Mouse (Mus musculus): ENCODE data around the gene Trim3.

DNA sequence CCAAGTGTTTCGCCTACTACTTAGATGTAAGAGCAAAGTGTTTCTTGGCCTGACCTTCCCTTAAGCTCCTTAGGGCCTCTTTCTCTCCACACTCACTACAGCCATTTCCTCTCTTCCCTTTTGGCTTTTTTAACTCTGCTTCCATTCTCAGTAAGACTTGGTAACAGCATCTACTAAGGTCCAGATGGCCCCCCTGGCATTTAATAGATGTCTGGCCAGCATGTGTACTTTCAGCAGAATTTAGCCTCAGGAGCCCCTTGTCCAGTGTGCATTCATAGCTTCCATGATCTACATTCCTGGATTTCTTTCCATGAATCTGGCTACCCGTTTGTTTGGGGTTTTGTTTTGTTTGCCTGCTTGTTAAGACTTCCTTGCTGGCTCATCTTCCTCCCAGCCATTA lies 54.9 kb downstream of the Trim3 start:
- TF ChIP-seq POLR2A (IDR thresholded peaks at IDR 0.05; ENCODE audit: borderline replicate concordance, extremely low read depth, low read depth, low read length) (no peak), CTCF (IDR thresholded peaks at IDR 0.05; ENCODE audit: insufficient read depth, low read length) (no peak)

Measured in lung, adult 2 months (tissue).